Mouse (Mus musculus) midbrain, postnatal 0 days (tissue): ENCODE measurements around the gene Adipoq. TPM values are rescaled to one million over a fixed set of nuclear protein-coding genes. Genes with fewer than 3 reads are reported as not detected.

Experiments
- ATAC-seq: fragments of 200-750 bp; cut with Nextera tagmentation; 2 replicates; pipeline ENCODE4 v1.8.0; 2017; ENCODE audit warnings: moderate number of reproducible peaks, mild to moderate bottlenecking, moderate TSS enrichment, moderate library complexity; ENCODE audit not compliant: low FRiP score
- DNase-seq: peaks from one replicate; pipeline ENCODE4 v3.0.0-alpha.2; 2015; ENCODE audit warnings: low spot score
- H3K27ac ChIP-seq: fragments of 300-500 bp; sonication (generic); 2 replicates; pipeline ENCODE4 v1.5.1; 2014; ENCODE audit warnings: low read depth, mild to moderate bottlenecking, low read length, mixed read lengths
- H3K27me3 ChIP-seq: fragments of 300-500 bp; sonication (generic); 2 replicates; pipeline ENCODE4 v1.6.1; 2014; ENCODE audit warnings: low read length, control low read depth, mixed read lengths; ENCODE audit not compliant: insufficient read depth
- H3K36me3 ChIP-seq: fragments of 300-500 bp; sonication (generic); 2 replicates; pipeline ENCODE4 v1.6.1; 2014; ENCODE audit warnings: low read length, control low read depth, mixed read lengths; ENCODE audit not compliant: insufficient read depth
- H3K4me1 ChIP-seq: fragments of 300-500 bp; sonication (generic); 2 replicates; pipeline ENCODE4 v1.6.1; 2014; ENCODE audit warnings: mild to moderate bottlenecking, control low read depth, antibody characterized with exemption, low read length, mixed read lengths; ENCODE audit not compliant: insufficient read depth
- H3K4me2 ChIP-seq: fragments of 300-500 bp; sonication (generic); 2 replicates; pipeline ENCODE4 v1.6.1; 2014; ENCODE audit warnings: low read depth, mild to moderate bottlenecking, low read length, mixed read lengths; ENCODE audit not compliant: poor library complexity, severe bottlenecking
- H3K4me3 ChIP-seq: fragments of 300-500 bp; sonication (generic); 2 replicates; pipeline ENCODE4 v1.5.1; 2014; ENCODE audit warnings: low read depth, mild to moderate bottlenecking, low read length, moderate library complexity
- H3K9ac ChIP-seq: fragments of 300-500 bp; sonication (generic); replicated peaks from 2 replicates; pipeline ENCODE4 v1.6.1; 2014; ENCODE audit warnings: mild to moderate bottlenecking, low read length, moderate library complexity, mixed read lengths; ENCODE audit not compliant: poor library complexity, severe bottlenecking
- H3K9me3 ChIP-seq: fragments of 300-500 bp; sonication (generic); 2 replicates; pipeline ENCODE4 v1.6.1; 2016; ENCODE audit warnings: low read length, control low read depth
- CTCF ChIP-seq: IDR thresholded peaks from 2 replicates; pipeline ENCODE4 v1.5.1; 2016; ENCODE audit warnings: antibody characterized with exemption, mild to moderate bottlenecking
- WGBS: fragments of 180-500 bp; shearing (Covaris S2); extraction: QIAGEN DNeasy Blood & Tissue Kit; methylation state at CpG from one replicate; pipeline ENCODE4 v1.1.7; 2014; 5-methylcytosine and 5-hydroxymethylcytosine counted together
- polyA plus RNA-seq: library from polyadenylated mRNA; unstranded; fragments of >200 nt; fragmentation: Nextera tagmentation; extraction: Ambion mirVana; gene quantifications from 2 replicates; pipeline ENCODE4 v1.2.1, GENCODE M21; 2015
- total RNA-seq: library from RNA; depleted of rRNA; stranded (reverse); fragments of >200 nt; gene quantifications from 2 replicates; pipeline ENCODE4 v1.2.3, GENCODE M21; 2014

Adipoq gene
- total and polyA plus RNA-seq, 2 experiments from 2014 or later = not detected

- H3K4me1 ChIP-seq = no peaks in the 10 kb centered on the region
- peaks cover 6% of the 10 kb centered on the region for H3K27me3 ChIP-seq
- H3K36me3 ChIP-seq = no peaks in the 10 kb centered on the region
- H3K27ac ChIP-seq = no peak overlapping the region
- 0 out of 2 replicates have a peak, but pooled peaks have one; percentile 13 for ATAC-seq
- 16% methylated on average over 10 of the region's 10 CpGs for WGBS
- H3K9ac ChIP-seq = no peak overlapping the region
- peak overlapping the region; percentile 55 for H3K4me2 ChIP-seq
- H3K9me3 ChIP-seq = no peaks in the 10 kb centered on the region
- peak overlapping the region; percentile 25; the same call in 1 of the 2 replicates for H3K4me3 ChIP-seq
- TF ChIP-seq CTCF = no peak
- no peak for DNase-seq
Observed at GRCm38 (mm10) chr16:23100613-23101012, 45.7 kb upstream of the Adipoq start.

GRCm38 (mm10) chr16:23102340-23103037 is 43.8 kb upstream of the Adipoq start:
- Histone ChIP-seq H3K27me3 (peaks cover 6% of the 10 kb centered on the region), H3K27ac (no peak overlapping the region), H3K9me3 (no peaks in the 10 kb centered on the region), H3K4me3 (0 out of 2 replicates have a peak overlapping the region, but pooled peaks have one; percentile 0), H3K9ac (no peak overlapping the region), H3K36me3 (no peaks in the 10 kb centered on the region), H3K4me1 (no peaks in the 10 kb centered on the region), H3K4me2 (peak overlapping the region; percentile 35)
- WGBS = 17% methylated on average over 15 of the region's 15 CpGs
- DNase-seq = no peak
- no peak for ATAC-seq
- TF ChIP-seq CTCF = no peak

- H3K4me1 ChIP-seq = no peaks in the 10 kb centered on the region
- 45% methylated on average over 17 of the region's 17 CpGs for WGBS
- DNase-seq (no peak), ATAC-seq (no peak)
- TF ChIP-seq CTCF = no peak
- no peak overlapping the region for H3K27ac ChIP-seq
- H3K36me3 ChIP-seq = no peaks in the 10 kb centered on the region
- H3K9ac ChIP-seq = no peak overlapping the region
- no peak overlapping the region for H3K4me3 ChIP-seq
- H3K9me3 ChIP-seq = no peaks in the 10 kb centered on the region
- H3K4me2 ChIP-seq = peak overlapping the region; percentile 35
- H3K27me3 ChIP-seq = peaks cover 6% of the 10 kb centered on the region
Observed at GRCm38 (mm10) chr16:23103038-23103745, 43.1 kb upstream of the Adipoq start.

- no peak for DNase-seq
- no peak for ATAC-seq
- no peak overlapping the region for H3K9ac ChIP-seq
- TF ChIP-seq CTCF = no peak
- H3K27ac ChIP-seq = no peak overlapping the region
- H3K4me1 ChIP-seq = no peaks in the 10 kb centered on the region
- WGBS = 52% methylated on average over 2 of the region's 2 CpGs
- no peaks in the 10 kb centered on the region for H3K36me3 ChIP-seq
- peaks cover 6% of the 10 kb centered on the region for H3K27me3 ChIP-seq
- no peak overlapping the region for H3K4me2 ChIP-seq
- no peak overlapping the region for H3K4me3 ChIP-seq
- H3K9me3 ChIP-seq = no peaks in the 10 kb centered on the region
Observed at GRCm38 (mm10) chr16:23103841-23104240, 42.5 kb upstream of the Adipoq start.

GRCm38 (mm10) chr16:23106121-23106520 is 40.2 kb upstream of the Adipoq start:
- WGBS = 79% methylated on average over 7 of the region's 7 CpGs

More at GRCm38 (mm10) chr16:23106121-23106520, 40.2 kb upstream of the Adipoq start:
- Histone ChIP-seq H3K4me2 (no peak overlapping the region), H3K36me3 (peaks cover 8% of the 10 kb centered on the region), H3K9me3 (no peaks in the 10 kb centered on the region), H3K4me3 (no peak overlapping the region), H3K4me1 (no peaks in the 10 kb centered on the region), H3K27me3 (no peaks in the 10 kb centered on the region), H3K9ac (no peak overlapping the region), H3K27ac (no peak overlapping the region)
- no peak for TF ChIP-seq CTCF
- no peak for DNase-seq
- ATAC-seq = no peak
